8 mouse cellular contexts compared by ENCODE assay signal in genomic region chr17:63849151-63849550, GRCm38 (mm10). TPM values are rescaled to one million over a fixed set of nuclear protein-coding genes. Genes with fewer than 3 reads are reported as not detected.
DNase-seq lines count a peak whose midpoint lies in the region; ATAC-seq and TF ChIP-seq lines count a peak whose summit lies in the region.

No protein-coding gene starts in this region.

- H3K4me3 ChIP-seq in thymus, adult 2 months (ENCODE audit: control insufficient read depth, insufficient read depth, low read length) = peak overlapping the region; percentile 36
- peak overlapping the region; percentile 88 for H3K4me3 ChIP-seq in liver, adult 2 months (ENCODE audit: insufficient read depth, low read depth, low read length)
- H3K4me3 ChIP-seq in stomach, postnatal 0 days (ENCODE audit: low read depth, low read length) = peak overlapping the region; percentile 61

- H3K4me1 ChIP-seq in thymus, adult 2 months (replicated peaks; ENCODE audit: control insufficient read depth, insufficient read depth, low read length) = peaks cover 5% of the 10 kb centered on the region
- H3K4me1 ChIP-seq in liver, adult 2 months (ENCODE audit: control insufficient read depth, insufficient read depth, low read length) = no peaks in the 10 kb centered on the region; the same call in 1 of the 2 replicates
- no peaks in the 10 kb centered on the region for H3K4me1 ChIP-seq in stomach, postnatal 0 days (replicated peaks; ENCODE audit: control insufficient read depth, insufficient read depth)

- TF ChIP-seq POLR2A in thymus, adult 2 months (IDR thresholded peaks at IDR 0.05; ENCODE audit: control insufficient read depth, extremely low read depth, insufficient read depth, low read length, poor library complexity) = no peak
- no peak for TF ChIP-seq POLR2A in liver, adult 2 months (IDR thresholded peaks at IDR 0.05; ENCODE audit: extremely low read depth, insufficient read depth, low read length)

- TF ChIP-seq EP300 in stomach, postnatal 0 days (optimal IDR thresholded peaks at IDR 0.05) = no peak

- no peaks in the 10 kb centered on the region for H3K79me2 ChIP-seq in liver, adult 2 months (ENCODE audit: control insufficient read depth, insufficient read depth, low read length)

- H3K9ac ChIP-seq in liver, adult 2 months (ENCODE audit: low read depth, low read length) = peak overlapping the region; percentile 69
- peak overlapping the region; percentile 75 for H3K9ac ChIP-seq in stomach, postnatal 0 days (ENCODE audit: low read length)

- peak; percentile 51 for ATAC-seq in frontal cortex, adult (ENCODE audit: low TSS enrichment)
- ATAC-seq in stomach, postnatal 0 days (ENCODE audit: low FRiP score, low TSS enrichment) = no peak

- no peak for TF ChIP-seq CTCF in thymus, adult 2 months (IDR thresholded peaks at IDR 0.05; ENCODE audit: borderline replicate concordance, control insufficient read depth, extremely low read depth, insufficient read depth, low read length, poor library complexity)
- TF ChIP-seq CTCF in liver, adult 2 months (IDR thresholded peaks at IDR 0.05; ENCODE audit: low read depth, low read length) = no peak
- no peak for TF ChIP-seq CTCF in stomach, postnatal 0 days (IDR thresholded peaks at IDR 0.05; ENCODE audit: low read depth)

- H3K27ac ChIP-seq in thymus, adult 2 months (ENCODE audit: control insufficient read depth, insufficient read depth, low read length) = no peak overlapping the region
- no peak overlapping the region for H3K27ac ChIP-seq in liver, adult 2 months (replicated peaks; ENCODE audit: insufficient read depth, low read depth, low read length)
- peak overlapping the region; percentile 69; the same call in 1 of the 2 replicates for H3K27ac ChIP-seq in stomach, postnatal 0 days (replicated peaks)

- peak overlapping the region; percentile 66 for H3K4me2 ChIP-seq in stomach, postnatal 0 days (replicated peaks; ENCODE audit: low read depth)

- no peaks in the 10 kb centered on the region for H3K36me3 ChIP-seq in thymus, adult 2 months (ENCODE audit: control insufficient read depth, insufficient read depth, low read length)
- H3K36me3 ChIP-seq in liver, adult 2 months (ENCODE audit: control insufficient read depth, insufficient read depth, low read length) = no peaks in the 10 kb centered on the region
- H3K36me3 ChIP-seq in stomach, postnatal 0 days (ENCODE audit: control insufficient read depth, insufficient read depth, low read length) = no peaks in the 10 kb centered on the region

- peaks cover 5% of the 10 kb centered on the region; the same call in 1 of the 2 replicates for H3K27me3 ChIP-seq in thymus, adult 2 months (ENCODE audit: control insufficient read depth, insufficient read depth, low read length)
- H3K27me3 ChIP-seq in liver, adult 2 months (ENCODE audit: control insufficient read depth, insufficient read depth, low read length) = no peaks in the 10 kb centered on the region
- H3K27me3 ChIP-seq in stomach, postnatal 0 days (ENCODE audit: control insufficient read depth, insufficient read depth, low read length) = no peaks in the 10 kb centered on the region

- no peak for DNase-seq in frontal cortex, postnatal 36 days (ENCODE audit: low spot score in 2 of 2)
- DNase-seq in thymus, adult 2 months = no peak
- no peak for DNase-seq in thymus, adult 18-20 months
- no peak for DNase-seq in liver, adult 2 months (ENCODE audit: extremely low read depth, low read depth, low spot score)
- no peak for DNase-seq in stomach, postnatal 0 days (ENCODE audit: low spot score)
- DNase-seq in right cerebral cortex, postnatal 14 days = no peak
- DNase-seq in cerebellum, postnatal 36 days = no peak

- H3K9me3 ChIP-seq in stomach, postnatal 0 days (ENCODE audit: control insufficient read depth, low read length) = no peaks in the 10 kb centered on the region

- 9% methylated on average over 6 of the region's 6 CpGs for WGBS in thymus, adult 2 months
- 2% methylated on average over 6 of the region's 6 CpGs for WGBS in liver, adult 2 months
- 2% methylated on average over 6 of the region's 6 CpGs for WGBS in stomach, postnatal 0 days

RNA-seq across cellular contexts. Expression of gene Fer, which starts 13.7 kb away (rescaled TPM):
- polyA plus RNA-seq in thymus, adult 2 months (2012; rRNA removed) = 0.68 and 0.69 TPM in 2 replicates
- 9.6 and 12.0 TPM in 2 replicates for total RNA-seq in liver, adult 2 months (2014; rRNA removed)
- 1.2 and 1.3 TPM in 2 replicates for polyA plus RNA-seq in liver, adult 2 months (2012; rRNA removed)
- polyA plus RNA-seq in stomach, postnatal 0 days (2015; fragmentation: Nextera tagmentation; extraction: Ambion mirVana) = 17.2 and 18.5 TPM in 2 replicates

RNA-seq across cellular contexts. Expression of gene A930002H24Rik, which starts 14.4 kb away (rescaled TPM):
- polyA plus RNA-seq in thymus, adult 2 months (2012; rRNA removed) = not detected in 2 replicates
- 0.74 TPM in 1 of 2 replicates, not detected in the other for total RNA-seq in liver, adult 2 months (2014; rRNA removed)
- polyA plus RNA-seq in liver, adult 2 months (2012; rRNA removed) = 0.72 TPM in 1 of 2 replicates, not detected in the other
- polyA plus RNA-seq in stomach, postnatal 0 days (2015; fragmentation: Nextera tagmentation; extraction: Ambion mirVana) = 3.1 and 3.4 TPM in 2 replicates

Comparison
In these comparisons a context has a peak if more than half of its experiments do, and no peak if none do; other contexts are left out.
1. H3K4me3 ChIP-seq: peak in every context shown above with its lines; median percentile 88 in liver, adult 2 months; 61 in stomach, postnatal 0 days; 36 in thymus, adult 2 months.